Mouse (Mus musculus) midbrain, embryonic 13.5 days (tissue): ENCODE data around the gene Fam118b. TPM values are rescaled to one million over a fixed set of nuclear protein-coding genes. Genes with fewer than 3 reads are reported as not detected.
A peak's percentile ranks its signal among the peaks of the same experiment; 100 is the strongest.

ENCODE experiments used
- ATAC-seq: fragments of 200-750 bp; cut with Nextera tagmentation; 2 replicates; pipeline ENCODE4 v1.8.0; 2017; ENCODE audit warnings: mild to moderate bottlenecking, moderate TSS enrichment, moderate library complexity
- H3K27ac ChIP-seq: fragments of 300-500 bp; sonication (generic); 2 replicates; pipeline ENCODE4 v1.5.1; 2015; ENCODE audit warnings: inconsistent platforms, mild to moderate bottlenecking, moderate library complexity
- H3K27me3 ChIP-seq: fragments of 300-500 bp; sonication (generic); 2 replicates; pipeline ENCODE4 v1.6.1; 2015; ENCODE audit warnings: mild to moderate bottlenecking, inconsistent platforms
- H3K36me3 ChIP-seq: fragments of 300-500 bp; sonication (generic); 2 replicates; pipeline ENCODE4 v1.6.1; 2015; ENCODE audit warnings: mild to moderate bottlenecking, inconsistent platforms
- H3K4me1 ChIP-seq: fragments of 300-500 bp; sonication (generic); replicated peaks from 2 replicates; pipeline ENCODE4 v1.6.1; 2015; ENCODE audit warnings: inconsistent platforms
- H3K4me2 ChIP-seq: fragments of 300-500 bp; sonication (generic); replicated peaks from 2 replicates; pipeline ENCODE4 v1.6.1; 2015; ENCODE audit warnings: moderate library complexity, mild to moderate bottlenecking, inconsistent platforms
- H3K4me3 ChIP-seq: fragments of 300-500 bp; sonication (generic); replicated peaks from 2 replicates; pipeline ENCODE4 v1.5.1; 2015; ENCODE audit warnings: mild to moderate bottlenecking, inconsistent platforms
- H3K9ac ChIP-seq: fragments of 300-500 bp; sonication (generic); replicated peaks from 2 replicates; pipeline ENCODE4 v1.6.1; 2015; ENCODE audit warnings: mild to moderate bottlenecking, inconsistent platforms
- H3K9me3 ChIP-seq: fragments of 300-500 bp; sonication (generic); 2 replicates; pipeline ENCODE4 v1.6.1; 2016; ENCODE audit warnings: mild to moderate bottlenecking, inconsistent platforms
- WGBS: fragments of 180-500 bp; shearing (Covaris S2); methylation state at CpG from one replicate; pipeline ENCODE4 v1.1.7; 2015; 5-methylcytosine and 5-hydroxymethylcytosine counted together
- polyA plus RNA-seq: library from polyadenylated mRNA; unstranded; fragments of >200 nt; fragmentation: Nextera tagmentation; extraction: Ambion mirVana; gene quantifications from 2 replicates; pipeline ENCODE4 v1.2.1, GENCODE M21; 2015

Gene Fam118b
- polyA plus RNA-seq, 1 experiment from 2014 or later: 86.8 TPM

DNA sequence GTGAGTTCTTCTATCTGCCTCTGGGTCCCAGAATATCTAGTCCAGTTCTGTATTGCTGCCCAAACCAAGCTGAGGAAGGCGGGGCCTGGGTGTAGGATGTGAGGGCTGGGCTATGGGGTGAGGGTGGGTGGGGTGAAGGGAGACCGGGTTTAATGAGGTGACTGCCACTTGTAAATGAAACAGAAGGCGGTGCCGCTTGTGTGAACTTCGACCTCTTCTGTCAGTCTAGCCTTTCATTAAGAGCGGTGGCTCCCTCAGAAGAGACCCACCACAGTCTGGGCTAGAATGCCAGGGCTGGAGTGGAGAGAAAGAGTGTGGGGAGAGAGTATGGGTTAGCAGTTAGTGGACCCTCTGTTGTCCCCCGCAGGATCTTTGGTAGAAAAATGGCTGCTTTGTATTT is 22.4 kb upstream of the Fam118b start:
- H3K36me3 ChIP-seq: no peaks in the 10 kb centered on the region
- no peak overlapping the region for H3K9ac ChIP-seq
- H3K4me3 ChIP-seq: no peak overlapping the region
- no peak overlapping the region for H3K4me2 ChIP-seq
- no peak overlapping the region for H3K27ac ChIP-seq
- WGBS: 18% methylated on average over 7 of the region's 7 CpGs
- peaks cover 54% of the 10 kb centered on the region for H3K27me3 ChIP-seq
- H3K9me3 ChIP-seq: no peaks in the 10 kb centered on the region
- H3K4me1 ChIP-seq: no peaks in the 10 kb centered on the region
- no peak for ATAC-seq

DNA sequence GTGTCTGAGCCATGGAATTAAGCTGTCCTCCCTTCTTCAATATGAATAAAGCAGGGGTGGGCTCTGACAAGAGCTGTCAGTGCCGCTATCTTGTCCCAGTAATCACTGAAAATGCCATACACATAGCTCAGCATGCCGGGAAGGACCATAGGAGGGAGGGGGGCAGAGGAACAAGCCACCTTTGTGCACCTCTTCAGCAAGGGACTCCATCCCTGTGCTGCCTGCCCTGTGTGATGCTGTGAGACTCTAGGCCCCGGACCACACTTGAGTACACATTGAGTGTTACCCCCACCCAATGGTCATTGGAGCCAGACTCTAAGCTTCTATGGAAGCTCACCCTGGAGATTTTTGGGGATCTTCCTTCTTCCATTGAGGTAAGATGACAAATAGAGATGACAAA is 18.7 kb upstream of the Fam118b start:
- H3K27me3 ChIP-seq: peaks cover 59% of the 10 kb centered on the region
- no peak overlapping the region for H3K4me3 ChIP-seq
- H3K27ac ChIP-seq: no peak overlapping the region
- no peak overlapping the region for H3K4me2 ChIP-seq
- no peak overlapping the region for H3K9ac ChIP-seq
- H3K36me3 ChIP-seq: no peaks in the 10 kb centered on the region
- H3K9me3 ChIP-seq: no peaks in the 10 kb centered on the region
- 58% methylated on average over 3 of the region's 3 CpGs for WGBS
- ATAC-seq: no peak
- H3K4me1 ChIP-seq: peaks cover 5% of the 10 kb centered on the region; the same call in 1 of the 2 replicates

DNA sequence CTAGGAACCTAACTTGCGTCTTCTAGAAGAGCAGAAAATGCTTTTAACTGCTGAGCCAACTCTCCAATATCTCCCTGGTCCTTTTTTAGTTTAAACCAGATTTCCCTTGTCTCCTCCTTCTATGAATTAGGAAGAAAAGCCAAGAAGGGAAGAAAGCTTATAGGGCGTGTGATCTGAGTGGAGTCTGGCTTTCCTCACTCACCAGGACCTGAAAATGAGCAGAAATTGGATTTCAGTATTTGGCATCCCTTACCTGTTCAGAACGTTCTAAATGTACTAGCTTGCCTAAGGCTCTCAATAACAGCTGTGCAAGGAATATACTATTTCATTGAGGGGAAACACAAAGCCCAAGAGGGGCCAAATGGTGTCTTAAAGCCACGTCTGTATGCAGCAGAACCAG is 16.7 kb upstream of the Fam118b start:
- Histone ChIP-seq H3K9me3 (no peaks in the 10 kb centered on the region), H3K27me3 (peaks cover 55% of the 10 kb centered on the region), H3K9ac (no peak overlapping the region), H3K27ac (no peak overlapping the region), H3K4me1 (peaks cover 5% of the 10 kb centered on the region; the same call in 1 of the 2 replicates), H3K36me3 (no peaks in the 10 kb centered on the region), H3K4me3 (no peak overlapping the region), H3K4me2 (no peak overlapping the region)
- WGBS: 91% methylated on average over 4 of the region's 4 CpGs
- no peak for ATAC-seq

DNA sequence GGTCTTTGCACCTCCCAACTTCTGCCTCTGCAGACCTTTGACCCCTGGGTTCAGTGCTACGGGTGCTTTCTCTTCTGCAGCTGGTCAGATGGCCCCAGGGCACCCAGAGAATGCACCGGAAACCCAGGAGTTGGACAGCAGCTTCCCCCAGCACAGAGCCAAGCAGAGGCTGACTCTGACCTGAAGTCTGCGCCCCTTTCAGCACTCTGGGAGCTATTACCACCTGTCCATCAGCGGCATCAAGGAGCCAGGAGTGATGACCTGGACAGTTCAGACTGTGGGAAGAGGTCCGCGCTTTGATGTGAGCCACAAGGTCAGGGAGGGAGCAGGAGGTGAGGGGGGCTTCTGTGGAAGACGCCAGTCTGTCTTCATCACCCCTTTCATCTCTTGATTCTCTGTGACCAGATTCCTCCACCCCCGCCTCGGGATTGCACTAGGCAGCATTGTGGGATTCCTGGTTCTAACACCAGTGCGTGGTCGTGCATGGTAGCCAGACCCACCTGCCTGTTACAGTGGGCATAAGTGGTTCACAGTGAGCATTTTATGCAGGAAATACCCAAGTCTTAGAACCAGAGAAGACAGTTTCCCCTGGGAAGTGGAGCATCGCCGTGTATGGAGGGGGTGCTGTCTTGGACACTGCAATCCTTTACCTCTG is 15.9 kb upstream of the Fam118b start:
- Histone ChIP-seq H3K4me2 (no peak overlapping the region), H3K27ac (no peak overlapping the region), H3K36me3 (no peaks in the 10 kb centered on the region), H3K27me3 (peaks cover 47% of the 10 kb centered on the region), H3K4me1 (peaks cover 5% of the 10 kb centered on the region; the same call in 1 of the 2 replicates), H3K9ac (no peak overlapping the region), H3K9me3 (no peaks in the 10 kb centered on the region), H3K4me3 (no peak overlapping the region)
- 0 out of 2 replicates have a peak, but pooled peaks have one; percentile 46 for ATAC-seq
- WGBS: 58% methylated on average over 13 of the region's 13 CpGs

DNA sequence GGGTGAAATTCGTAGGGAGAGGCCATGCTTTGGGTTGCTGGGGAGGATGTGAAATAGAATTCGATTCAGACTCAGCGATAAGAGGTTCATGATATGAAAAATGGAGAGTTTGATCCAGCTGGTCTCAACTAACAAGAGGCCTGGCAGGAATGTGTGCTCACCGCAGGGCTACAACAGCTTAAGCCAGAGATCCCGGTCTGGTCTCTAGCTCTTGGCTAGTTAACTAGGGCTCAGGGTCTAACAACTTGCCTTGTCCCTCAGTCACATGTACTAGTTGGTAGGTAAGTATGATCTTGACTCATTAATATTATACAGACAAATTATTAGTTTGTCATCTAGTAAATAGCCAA is 15.2 kb upstream of the Fam118b start:
- Histone ChIP-seq H3K27ac (no peak overlapping the region), H3K36me3 (peaks cover 3% of the 10 kb centered on the region), H3K27me3 (peaks cover 40% of the 10 kb centered on the region), H3K9me3 (no peaks in the 10 kb centered on the region), H3K9ac (no peak overlapping the region), H3K4me2 (no peak overlapping the region), H3K4me3 (no peak overlapping the region), H3K4me1 (peaks cover 5% of the 10 kb centered on the region; the same call in 1 of the 2 replicates)
- 57% methylated on average over 5 of the region's 5 CpGs for WGBS
- peak; percentile 57 for ATAC-seq

- ATAC-seq: peak; percentile 44
- Histone ChIP-seq H3K36me3 (peaks cover 9% of the 10 kb centered on the region), H3K9me3 (no peaks in the 10 kb centered on the region), H3K27me3 (peaks cover 34% of the 10 kb centered on the region), H3K27ac (no peak overlapping the region), H3K4me2 (no peak overlapping the region), H3K9ac (no peak overlapping the region), H3K4me3 (no peak overlapping the region), H3K4me1 (peaks cover 5% of the 10 kb centered on the region; the same call in 1 of the 2 replicates)
- WGBS: 18% methylated on average over 5 of the region's 5 CpGs
These were observed 14.6 kb upstream of the Fam118b start for GRCm38 (mm10) chr9:35282006-35282850.

DNA sequence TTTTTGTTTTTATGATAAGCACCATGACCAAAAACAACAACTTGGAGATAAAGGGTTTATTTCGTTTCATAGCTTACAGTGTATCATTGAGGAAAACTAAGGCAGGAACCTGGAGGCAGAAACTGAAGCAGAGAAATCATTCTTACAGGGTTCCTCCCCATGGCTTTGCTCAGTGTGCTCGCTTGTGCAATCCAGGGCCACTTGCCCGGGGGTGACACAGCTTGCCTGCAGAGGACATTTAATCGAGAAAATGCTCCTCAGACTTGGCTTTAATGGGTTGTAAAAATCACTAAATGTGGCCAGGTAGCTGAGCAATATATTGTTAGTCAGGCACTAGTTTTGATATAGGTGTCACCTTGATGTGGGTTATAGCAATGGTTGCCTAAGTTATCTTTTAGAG is 10.8 kb upstream of the Fam118b start:
- Histone ChIP-seq H3K4me3 (no peak overlapping the region), H3K4me1 (peaks cover 4% of the 10 kb centered on the region; the same call in 1 of the 2 replicates), H3K4me2 (no peak overlapping the region), H3K36me3 (peaks cover 39% of the 10 kb centered on the region), H3K27ac (no peak overlapping the region), H3K27me3 (peaks cover 4% of the 10 kb centered on the region; the same call in 1 of the 2 replicates), H3K9me3 (no peaks in the 10 kb centered on the region), H3K9ac (no peak overlapping the region; the same call in 1 of the 2 replicates)
- 89% methylated on average over 4 of the region's 4 CpGs for whole genome bisulfite sequencing
- ATAC-seq: no peak

DNA sequence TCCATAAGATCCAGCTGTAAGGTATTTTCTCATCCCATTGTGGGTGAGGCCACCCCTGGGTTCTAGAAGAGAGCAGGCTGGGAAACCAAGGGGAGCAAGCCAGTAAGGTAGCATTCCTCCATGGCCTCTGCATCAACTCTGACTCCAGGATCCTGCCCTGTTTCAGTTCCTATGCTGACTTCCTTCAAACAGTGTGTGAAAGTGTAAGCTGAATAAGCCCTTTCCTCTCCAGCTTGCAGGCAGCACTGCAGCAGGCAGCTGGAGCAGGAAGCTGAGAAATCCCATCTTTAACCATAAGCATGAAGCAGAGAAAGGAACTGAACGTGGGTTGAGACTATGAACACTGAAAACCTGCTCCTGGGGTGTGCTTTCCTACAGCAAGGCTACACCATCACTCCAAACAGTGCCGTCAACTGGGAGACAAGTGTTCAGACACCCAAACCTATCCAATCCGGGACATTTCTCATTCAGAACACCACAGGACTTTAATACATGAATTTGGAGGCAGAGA is 10.3 kb upstream of the Fam118b start:
- no peak overlapping the region for H3K4me2 ChIP-seq
- no peaks in the 10 kb centered on the region for H3K4me1 ChIP-seq
- no peak overlapping the region for H3K9ac ChIP-seq
- H3K27me3 ChIP-seq: no peaks in the 10 kb centered on the region
- H3K9me3 ChIP-seq: no peaks in the 10 kb centered on the region
- no peak overlapping the region for H3K27ac ChIP-seq
- 88% methylated on average over 3 of the region's 3 CpGs for WGBS
- H3K36me3 ChIP-seq: peaks cover 45% of the 10 kb centered on the region
- no peak for ATAC-seq
- H3K4me3 ChIP-seq: no peak overlapping the region

DNA sequence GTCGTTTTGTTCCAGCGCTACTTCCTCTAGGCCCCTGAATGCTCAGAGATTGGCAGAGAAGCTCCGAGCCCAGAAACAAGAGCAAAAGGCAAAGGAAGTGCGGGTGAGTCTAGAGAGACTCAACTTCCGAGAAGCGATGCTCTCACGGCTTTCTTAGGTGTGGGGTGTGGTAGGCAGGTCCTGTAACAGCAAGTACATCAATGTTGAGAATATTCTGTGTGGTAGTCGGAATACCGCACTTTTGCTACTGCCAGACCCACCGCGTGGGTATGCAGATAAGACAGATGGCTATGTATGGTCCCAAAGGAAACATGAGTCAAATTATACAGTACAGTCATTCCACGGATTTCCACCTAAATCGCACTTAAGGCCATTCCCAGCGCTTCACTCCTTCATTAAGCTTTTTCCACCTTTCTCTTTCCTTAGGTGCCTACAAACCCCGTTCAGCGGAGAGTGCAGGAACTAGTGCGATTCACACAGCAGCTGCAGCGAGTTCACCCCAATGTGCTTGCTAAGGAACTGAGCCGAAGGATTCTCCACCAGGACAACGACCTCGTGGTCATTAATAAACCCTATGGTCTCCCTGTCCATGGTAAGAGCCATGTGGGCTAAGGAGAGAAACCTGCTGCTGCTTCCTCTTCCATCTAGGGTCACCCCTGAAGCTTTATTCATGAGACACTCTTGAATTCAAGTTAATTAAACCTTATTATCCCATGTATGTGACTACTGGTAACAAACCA is 541 bp upstream of the Fam118b start:
- H3K36me3 ChIP-seq: peaks cover 22% of the 10 kb centered on the region
- H3K27ac ChIP-seq: peak overlapping the region; percentile 32; the same call in 1 of the 2 replicates
- H3K4me3 ChIP-seq: peak overlapping the region; percentile 79
- peak overlapping the region; percentile 73 for H3K4me2 ChIP-seq
- ATAC-seq: peak; percentile 74
- H3K27me3 ChIP-seq: no peaks in the 10 kb centered on the region
- peaks cover 25% of the 10 kb centered on the region for H3K4me1 ChIP-seq
- peak overlapping the region; percentile 72 for H3K9ac ChIP-seq
- WGBS: 1% methylated on average over 21 of the region's 21 CpGs
- H3K9me3 ChIP-seq: no peaks in the 10 kb centered on the region

DNA sequence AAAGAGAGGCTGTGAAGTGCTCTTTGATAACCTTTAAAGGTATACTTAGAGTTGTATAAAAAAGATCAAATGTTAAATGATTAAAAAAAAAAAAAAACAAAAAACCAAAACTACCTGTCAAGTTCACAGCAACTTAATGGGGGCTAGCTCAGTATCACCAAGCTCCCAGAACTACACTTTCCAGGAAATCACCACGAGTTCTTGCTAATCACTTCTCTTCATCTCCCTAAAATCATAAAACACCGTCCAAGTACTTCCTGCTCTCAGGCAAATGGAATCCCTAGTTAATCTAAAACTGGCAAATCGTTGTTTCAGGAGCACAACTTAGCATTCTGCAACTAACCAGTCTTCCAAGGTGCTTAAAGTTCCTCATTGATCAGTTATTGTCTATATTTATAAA is 3.1 kb downstream of the Fam118b start:
- WGBS: 94% methylated on average over 3 of the region's 3 CpGs
- H3K4me2 ChIP-seq: no peak overlapping the region
- ATAC-seq: no peak
- no peaks in the 10 kb centered on the region for H3K27me3 ChIP-seq
- no peak overlapping the region for H3K9ac ChIP-seq
- no peak overlapping the region for H3K27ac ChIP-seq
- H3K4me1 ChIP-seq: peaks cover 25% of the 10 kb centered on the region
- H3K9me3 ChIP-seq: no peaks in the 10 kb centered on the region
- no peak overlapping the region for H3K4me3 ChIP-seq
- peaks cover 10% of the 10 kb centered on the region; the same call in 1 of the 2 replicates for H3K36me3 ChIP-seq

- H3K4me2 ChIP-seq: no peak overlapping the region
- no peak for ATAC-seq
- H3K9me3 ChIP-seq: no peaks in the 10 kb centered on the region
- WGBS: 97% methylated on average over 2 of the region's 2 CpGs
- no peaks in the 10 kb centered on the region for H3K27me3 ChIP-seq
- peaks cover 21% of the 10 kb centered on the region for H3K4me1 ChIP-seq
- H3K9ac ChIP-seq: no peak overlapping the region
- H3K4me3 ChIP-seq: no peak overlapping the region
- H3K27ac ChIP-seq: no peak overlapping the region
- peaks cover 10% of the 10 kb centered on the region; the same call in 1 of the 2 replicates for H3K36me3 ChIP-seq
These were observed 4.2 kb downstream of the Fam118b start for GRCm38 (mm10) chr9:35263431-35263830.
